Mouse (Mus musculus): Measurements from ENCODE around the gene Map6.

Map6 gene

DNA sequence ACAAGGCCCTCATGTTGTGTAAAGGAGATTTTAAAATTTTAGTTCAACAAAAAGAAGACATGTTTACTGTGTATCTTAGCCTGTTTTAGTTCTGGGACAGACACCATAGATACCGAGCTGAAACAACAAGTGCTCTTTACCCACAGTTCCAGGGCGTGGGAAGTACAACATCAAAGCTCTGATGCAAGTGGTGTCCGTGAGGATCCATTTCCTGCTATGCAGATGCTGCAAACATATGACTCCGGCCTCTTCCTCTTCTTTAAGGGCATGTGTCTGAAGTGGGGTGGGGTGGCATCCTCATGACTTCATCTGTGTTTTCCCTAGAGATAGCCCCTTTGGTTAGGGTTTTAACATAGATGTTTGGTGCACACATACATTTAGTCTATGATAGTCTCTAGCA, 3.7 kb upstream of the Map6 start:
- no peak for DNase-seq (ENCODE audit: low read depth, low spot score)

DNA sequence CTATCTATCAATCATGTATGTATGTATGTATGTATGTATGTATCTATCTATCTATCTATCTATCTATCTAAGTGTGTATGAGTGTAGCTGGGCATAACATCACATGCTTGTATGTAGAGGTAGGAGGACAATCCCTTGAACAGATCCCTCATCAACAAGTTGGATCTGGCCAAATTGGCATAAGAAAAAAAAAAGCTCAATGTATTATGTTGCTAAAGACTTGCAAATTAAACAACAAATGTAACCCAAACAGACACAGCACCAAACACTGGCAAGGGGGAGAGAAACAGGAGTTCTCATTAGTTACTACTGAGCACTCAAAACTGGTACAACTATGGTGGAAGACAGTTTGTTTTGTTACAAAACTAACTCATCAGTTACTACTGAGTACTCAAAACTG, 2.6 kb upstream of the Map6 start:
- DNase-seq (ENCODE audit: low read depth, low spot score) = no peak

DNA sequence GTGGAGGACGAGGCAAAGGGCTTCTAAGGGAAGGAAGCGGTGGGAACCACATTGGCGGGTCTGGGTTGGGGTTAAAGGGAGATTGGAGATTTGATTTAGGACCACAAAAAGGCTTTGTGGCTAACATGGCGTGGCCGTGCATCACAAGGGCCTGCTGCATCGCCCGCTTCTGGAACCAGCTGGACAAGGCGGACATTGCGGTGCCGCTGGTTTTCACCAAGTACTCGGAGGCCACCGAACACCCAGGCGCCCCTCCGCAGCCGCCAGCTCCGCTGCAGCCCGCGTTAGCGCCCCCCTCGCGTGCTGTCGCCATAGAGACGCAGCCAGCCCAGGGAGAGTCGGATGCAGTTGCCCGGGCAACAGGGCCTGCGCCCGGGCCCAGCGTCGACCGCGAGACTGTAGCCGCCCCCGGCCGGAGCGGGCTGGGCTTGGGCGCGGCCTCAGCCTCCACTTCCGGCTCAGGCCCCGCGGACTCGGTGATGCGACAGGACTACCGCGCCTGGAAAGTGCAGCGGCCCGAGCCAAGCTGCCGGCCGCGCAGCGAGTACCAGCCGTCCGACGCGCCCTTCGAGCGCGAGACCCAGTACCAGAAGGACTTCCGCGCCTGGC, 754 bp downstream of the Map6 start:
- no peak for DNase-seq (ENCODE audit: low read depth, low spot score)

DNA sequence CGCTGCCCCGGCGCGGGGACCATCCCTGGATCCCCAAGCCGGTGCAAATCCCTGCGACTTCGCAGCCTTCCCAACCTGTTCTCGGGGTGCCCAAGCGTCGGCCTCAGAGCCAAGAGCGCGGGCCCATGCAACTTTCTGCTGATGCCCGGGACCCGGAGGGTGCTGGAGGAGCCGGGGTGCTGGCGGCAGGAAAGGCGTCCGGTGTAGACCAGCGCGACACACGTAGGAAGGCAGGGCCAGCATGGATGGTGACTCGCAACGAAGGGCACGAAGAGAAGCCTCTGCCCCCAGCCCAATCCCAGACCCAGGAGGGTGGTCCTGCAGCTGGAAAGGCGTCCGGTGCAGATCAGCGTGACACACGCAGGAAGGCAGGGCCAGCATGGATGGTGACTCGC, 1.3 kb downstream of the Map6 start:
- DNase-seq (ENCODE audit: low read depth, low spot score) = no peak

DNA sequence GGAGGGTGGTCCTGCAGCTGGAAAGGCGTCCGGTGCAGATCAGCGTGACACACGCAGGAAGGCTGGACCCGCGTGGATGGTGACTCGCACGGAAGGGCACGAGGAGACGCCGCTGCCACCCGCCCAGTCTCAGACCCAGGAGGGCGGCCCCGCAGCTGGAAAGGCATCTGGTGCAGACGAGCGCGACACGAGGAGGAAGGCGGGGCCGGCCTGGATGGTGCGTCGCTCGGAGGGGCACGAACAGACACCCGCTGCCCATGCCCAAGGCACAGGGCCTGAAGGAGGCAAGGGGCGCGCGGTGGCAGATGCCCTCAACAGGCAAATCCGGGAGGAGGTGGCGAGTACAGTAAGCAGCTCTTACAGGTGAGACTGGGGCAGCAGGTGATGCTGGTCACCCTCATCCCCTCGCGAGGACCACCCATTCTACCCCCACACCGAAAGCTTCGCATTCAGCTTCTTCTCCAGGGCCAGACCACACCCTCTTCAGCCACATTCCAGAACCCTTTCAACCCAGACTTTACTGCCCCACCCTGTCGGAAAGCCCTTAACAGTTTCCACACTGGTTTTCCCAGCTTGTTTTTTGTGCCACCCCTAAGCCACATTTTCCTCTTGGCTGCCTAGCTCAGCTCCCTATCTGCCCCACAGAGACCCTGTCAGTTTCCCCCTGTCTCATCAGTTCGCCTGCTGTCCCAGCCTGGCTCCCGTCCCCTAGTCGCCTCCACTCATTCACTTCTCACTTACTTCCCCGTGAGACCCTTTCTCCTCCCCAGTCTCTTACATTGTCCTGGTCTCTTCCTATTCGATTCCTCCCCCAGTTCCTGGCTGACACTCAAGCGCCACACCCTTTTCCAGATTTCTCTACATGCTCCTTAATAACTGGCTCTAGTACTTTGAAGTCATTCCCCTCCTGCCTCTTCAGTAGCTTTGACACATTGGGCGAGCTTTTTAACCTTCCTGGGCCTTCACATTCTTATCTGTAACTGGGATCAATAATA, 2.0 kb downstream of the Map6 start:
- DNase-seq (ENCODE audit: low read depth, low spot score) = no peak

DNA sequence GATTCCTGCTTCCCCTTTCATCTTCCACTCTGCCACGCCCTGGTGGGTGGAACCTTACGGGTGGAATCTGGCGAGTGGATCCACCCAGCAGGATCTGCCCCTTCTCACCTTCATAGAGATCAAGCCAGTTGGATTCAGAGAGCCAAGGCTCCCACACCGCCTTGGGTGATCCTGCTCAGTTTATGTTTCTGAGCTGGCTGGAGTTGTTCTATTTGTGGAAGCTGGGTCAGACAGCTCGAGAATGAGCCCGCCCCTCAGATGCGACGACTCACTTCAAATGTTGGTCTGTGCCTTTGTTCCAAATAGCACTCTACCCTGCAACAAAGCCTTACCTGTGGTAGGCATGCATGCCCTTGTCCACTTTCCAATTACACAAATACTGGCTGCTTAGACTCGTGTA, 4.4 kb downstream of the Map6 start:
- DNase-seq (ENCODE audit: low read depth, low spot score) = no peak

DNA sequence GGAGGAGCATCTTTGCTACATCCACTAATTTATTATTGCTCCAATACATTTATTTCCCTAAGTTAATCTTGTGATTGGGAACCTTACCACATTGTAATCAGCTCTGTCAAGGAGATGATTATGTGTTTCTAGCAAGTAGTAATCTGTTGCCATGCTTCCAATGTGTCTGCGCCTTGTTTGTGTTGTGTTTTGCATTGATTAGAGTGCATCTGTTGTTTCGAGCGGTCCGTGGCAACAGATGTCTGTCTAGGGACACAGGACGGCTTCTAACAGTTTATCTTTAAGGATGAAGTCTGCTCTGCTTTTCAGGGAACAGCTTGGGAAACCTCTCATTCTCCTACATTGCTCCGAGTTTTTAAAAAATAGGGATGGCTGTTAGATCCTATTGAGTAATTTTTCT, 7.9 kb downstream of the Map6 start:
- DNase-seq (ENCODE audit: low read depth, low spot score) = no peak

DNA sequence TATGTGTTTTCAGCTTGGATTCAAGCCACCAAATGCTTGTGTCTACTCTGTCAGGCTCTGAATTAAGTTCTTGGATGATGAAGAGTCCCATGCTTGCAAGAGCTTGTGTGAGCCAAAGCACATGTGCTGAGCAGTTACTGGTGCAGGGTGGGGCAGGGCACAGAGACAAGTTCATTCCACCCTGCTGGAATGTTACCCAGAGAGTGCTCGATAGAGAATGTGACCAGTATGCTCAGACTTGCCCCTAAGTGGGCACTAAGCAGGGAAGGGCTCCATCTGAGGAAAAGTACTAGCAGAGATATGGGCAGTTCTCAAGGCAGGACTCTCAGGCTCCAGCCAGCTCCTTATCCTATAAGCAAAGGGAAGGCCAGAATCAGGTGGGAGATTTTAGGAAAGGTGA, 9.4 kb downstream of the Map6 start:
- DNase-seq (ENCODE audit: low read depth, low spot score) = no peak

DNA sequence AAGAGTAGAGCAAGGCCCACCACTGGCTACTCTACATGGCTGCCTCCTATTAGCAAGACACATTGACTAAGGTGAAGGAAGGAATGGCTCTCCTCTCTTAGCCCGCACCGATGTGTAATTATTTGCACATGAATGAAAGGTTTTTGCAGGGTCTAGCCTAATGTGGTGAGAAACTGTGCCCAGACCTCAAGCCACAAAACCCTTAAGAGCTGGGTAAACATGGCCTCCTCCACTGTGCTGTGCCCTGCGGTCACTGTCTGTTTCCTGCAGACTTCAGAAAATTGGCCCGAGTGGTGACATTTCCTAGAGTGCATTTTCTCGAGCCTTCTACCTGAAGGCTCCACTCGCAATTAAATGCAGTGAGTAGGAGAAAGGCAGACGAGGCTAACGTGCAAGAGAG, 11.1 kb downstream of the Map6 start:
- DNase-seq (ENCODE audit: low read depth, low spot score) = no peak

DNA sequence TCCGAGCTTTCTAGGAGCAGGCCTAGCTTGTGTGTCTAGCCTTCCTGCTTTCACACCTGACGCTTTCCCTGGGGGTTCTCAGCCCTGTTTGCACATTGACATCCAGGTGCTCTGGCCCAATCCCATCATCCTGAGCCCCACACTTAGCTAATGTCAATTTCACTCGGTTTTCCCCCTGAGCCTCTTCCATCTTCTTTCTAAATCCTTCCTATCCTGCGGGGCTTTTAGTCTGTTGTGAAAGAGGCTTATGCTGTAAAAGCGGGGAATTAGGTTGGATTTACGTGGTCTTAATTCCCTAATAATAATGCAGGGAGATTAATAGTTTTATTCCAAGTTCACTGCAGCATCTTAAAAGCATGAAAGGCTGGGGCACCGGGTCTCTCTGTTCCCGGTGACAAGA, 12.3 kb downstream of the Map6 start:
- DNase-seq (ENCODE audit: low read depth, low spot score) = no peak

DNA sequence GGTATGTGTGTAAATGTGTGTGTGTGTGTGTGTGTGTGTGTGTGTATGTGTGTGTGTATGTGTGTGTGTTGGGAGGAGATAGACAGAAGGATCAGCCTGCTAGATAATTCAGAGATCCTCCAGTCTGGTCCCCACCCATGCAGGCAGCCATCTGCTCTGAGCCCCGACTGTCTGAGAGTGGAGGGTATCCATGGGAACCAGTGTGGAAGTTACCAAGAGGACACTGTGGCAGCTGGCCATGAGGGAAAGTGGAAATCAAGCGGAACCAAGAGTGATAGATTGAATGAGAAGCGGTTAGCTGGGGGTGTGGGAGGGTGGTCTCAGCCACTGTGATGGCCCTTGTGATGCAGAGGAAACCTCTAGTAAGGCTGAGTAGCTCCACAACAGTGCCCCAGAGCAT, 20.0 kb downstream of the Map6 start:
- DNase-seq (ENCODE audit: low read depth, low spot score) = no peak

DNA sequence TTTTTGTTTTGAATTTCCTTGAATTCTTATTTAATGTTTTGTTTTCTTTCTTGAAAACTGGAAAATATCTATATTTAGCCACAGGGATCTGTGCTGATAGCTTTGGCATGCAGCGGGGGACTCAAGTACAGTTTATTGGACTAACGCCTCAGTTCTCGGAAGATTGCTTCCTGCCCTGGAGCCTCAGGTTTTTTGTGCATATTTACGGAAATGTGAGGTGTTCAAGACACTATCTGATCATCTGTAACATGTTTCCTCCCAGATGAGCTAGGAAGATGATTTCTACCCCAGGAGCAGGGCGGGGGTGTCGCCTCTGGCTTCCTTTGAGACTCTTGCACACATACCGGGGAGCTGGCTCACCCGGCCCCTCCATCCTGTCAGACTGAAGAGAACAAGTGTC, 22.8 kb downstream of the Map6 start:
- DNase-seq (ENCODE audit: low read depth, low spot score) = no peak

DNA sequence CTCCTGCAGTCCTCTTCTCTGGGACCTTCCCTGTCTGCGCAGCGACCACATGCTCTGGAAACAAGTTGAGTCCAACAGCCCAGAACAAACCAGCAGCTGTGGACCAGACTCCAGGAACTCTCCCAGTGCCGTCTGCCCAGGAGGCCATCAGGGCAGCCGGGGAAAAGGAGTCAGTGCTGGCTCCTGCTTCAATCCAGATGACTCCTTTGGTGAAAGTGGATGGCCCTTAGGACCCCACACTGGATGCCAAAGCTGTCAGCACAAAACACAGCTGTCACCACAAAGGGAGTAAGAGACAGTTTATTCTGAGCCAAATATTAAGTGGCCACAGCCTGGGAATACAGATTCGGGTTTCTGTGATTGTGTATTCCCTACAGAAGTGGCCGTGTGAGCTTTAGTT, 23.7 kb downstream of the Map6 start:
- DNase-seq (ENCODE audit: low read depth, low spot score) = no peak

DNA sequence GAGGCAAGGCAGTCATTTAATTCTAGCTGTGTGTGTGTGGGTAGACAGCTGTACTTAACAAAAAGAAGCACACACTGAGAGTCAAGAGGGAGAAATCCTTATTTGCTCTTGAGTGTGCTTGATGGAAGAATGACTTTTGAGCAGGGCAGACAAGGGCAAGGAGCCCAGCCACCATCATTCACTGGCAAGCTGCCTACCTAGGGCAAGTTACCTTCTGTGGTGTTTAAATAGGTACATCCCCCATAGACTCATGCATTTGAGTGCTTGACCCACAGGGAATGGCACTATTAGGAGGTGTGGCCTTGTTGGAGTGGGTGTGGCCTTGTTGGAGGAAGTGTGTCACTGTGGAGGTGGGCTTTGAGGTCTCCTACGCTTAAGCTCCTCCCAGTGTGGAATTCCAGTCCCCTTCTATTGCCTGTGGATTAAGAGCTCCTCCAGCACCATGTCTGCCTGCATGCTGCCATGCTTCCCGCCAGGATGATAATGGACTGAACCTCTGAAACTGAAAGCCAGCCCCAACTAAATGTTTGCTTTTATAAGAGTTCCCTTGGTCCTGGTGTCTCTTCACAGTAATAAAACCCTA, 27.0 kb downstream of the Map6 start:
- no peak for DNase-seq (ENCODE audit: low read depth, low spot score)

DNA sequence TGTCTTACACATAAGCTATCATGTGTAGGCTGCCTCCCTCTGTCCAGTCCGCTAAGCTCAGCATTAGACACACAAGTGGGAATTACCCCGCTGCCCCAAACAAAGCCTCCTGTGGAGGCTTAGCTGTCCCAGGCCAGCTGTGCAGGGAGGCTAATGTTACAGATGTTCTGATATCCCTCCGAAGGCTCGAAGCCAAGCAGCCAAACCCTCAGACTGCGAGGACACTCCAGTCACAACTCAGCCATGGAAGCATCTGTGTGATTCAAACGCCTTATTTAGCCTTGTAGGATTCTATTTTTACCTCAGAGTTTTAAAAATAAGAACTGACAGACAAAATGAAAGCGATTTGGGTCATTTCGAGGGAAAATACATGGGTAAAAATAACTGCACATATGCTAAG, 27.9 kb downstream of the Map6 start:
- DNase-seq (ENCODE audit: low read depth, low spot score) = no peak

DNA sequence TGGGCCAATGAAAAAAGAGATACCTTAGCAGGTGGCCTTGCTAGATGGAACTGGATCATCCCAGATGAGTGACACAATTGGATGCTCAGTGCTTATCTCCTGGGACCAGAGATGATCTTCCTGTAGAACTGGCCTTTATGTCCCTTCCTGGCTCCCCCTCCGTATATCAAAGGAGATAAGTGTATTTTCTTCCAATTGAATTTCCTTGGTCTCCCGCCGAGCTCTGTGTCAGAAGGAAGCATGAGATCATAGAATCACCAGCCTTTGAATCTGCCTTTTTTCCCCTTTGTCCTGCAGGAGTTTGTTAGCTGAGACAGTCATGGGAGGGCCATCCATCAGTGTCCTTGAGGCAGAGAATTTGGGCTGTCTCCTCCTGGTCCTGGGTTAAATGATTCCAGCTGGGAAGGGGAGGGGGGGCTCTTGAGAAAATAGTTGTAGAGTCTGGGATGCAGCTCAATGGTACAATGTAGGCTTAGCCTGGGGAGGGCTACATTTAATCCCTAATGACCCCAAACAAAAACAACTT, 33.5 kb downstream of the Map6 start:
- DNase-seq (ENCODE audit: low read depth, low spot score) = no peak

DNA sequence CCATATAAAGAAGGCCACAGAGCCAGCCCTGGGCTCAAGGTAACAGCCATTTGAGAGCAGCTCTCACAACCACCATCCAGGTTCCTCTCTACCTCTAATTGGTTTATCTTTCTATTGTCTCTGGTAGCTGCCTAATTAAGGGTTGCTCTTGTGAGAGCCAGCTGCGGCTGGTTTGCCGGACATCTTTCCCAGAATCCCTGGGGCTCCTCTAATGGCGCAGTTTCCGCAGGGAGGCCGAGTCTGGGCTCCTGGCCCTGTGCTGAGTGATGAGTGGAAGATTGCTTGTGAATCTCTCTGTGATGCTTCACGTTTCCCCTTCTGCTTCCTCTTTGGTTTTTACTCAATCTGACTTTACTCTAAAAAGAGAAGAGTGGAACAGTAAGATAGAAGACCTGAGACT, 36.8 kb downstream of the Map6 start:
- no peak for DNase-seq (ENCODE audit: low read depth, low spot score)

DNA sequence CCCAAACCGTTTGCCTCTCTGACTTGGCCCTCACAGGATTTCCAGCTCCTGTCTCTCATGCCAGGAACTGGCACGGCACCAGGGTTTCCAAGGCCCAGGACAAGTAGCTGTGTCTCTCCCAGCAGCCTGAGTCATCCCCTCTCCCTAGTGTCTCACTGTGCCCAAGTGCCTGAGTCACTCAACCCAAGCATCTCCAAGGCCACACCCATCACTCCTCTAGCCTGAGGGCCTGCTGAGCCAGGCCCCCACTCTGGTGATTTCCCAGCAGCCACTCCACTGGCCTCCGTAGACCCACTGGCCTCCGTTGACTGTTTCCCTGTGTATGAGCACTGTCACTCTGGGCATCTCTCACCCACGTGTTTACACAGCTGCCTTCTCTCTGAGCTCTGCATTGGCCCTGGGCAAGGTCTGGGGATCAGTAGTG, 37.7 kb downstream of the Map6 start:
- peak; percentile 81 for DNase-seq (ENCODE audit: low read depth, low spot score)

DNA sequence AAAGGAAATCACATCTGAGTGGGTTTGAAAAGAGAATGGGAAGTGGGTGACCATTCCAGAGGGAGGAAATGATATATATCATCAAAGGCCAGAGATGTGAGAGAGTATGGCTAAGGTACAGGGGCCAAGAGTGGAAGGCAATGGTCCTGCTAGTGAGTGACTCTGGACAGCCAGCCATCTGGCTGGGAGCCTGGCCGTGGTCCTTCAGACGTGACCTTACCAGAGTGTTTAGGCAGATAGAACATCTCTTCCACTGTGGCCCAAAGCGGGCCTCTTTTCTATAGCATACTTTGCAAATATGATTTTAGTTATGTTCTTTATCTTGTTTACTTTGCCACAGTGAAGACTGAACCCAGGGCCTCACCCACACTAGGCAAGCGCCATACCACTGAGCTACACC, 38.4 kb downstream of the Map6 start:
- no peak for DNase-seq (ENCODE audit: low read depth, low spot score)

DNA sequence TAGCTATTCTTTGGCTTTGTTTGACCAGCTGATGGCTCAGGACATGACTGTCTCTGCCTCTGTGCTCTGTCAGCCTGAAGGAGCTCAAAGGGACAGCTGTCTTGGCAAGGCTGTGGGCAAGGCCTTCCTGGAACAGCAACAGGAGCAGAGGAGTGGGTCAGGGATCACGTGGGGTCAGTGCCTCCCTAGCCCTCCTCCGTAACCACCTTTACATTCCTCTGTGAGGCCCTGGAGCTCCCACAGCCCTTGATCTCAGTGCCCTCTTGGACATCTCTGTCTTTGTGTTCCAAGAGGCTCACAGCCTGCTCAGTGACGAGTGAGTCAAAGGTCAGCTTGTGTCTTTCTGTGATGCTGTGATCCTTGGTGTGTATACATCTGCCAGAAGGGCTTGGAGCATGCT, 39.4 kb downstream of the Map6 start:
- DNase-seq (ENCODE audit: low read depth, low spot score) = no peak

DNA sequence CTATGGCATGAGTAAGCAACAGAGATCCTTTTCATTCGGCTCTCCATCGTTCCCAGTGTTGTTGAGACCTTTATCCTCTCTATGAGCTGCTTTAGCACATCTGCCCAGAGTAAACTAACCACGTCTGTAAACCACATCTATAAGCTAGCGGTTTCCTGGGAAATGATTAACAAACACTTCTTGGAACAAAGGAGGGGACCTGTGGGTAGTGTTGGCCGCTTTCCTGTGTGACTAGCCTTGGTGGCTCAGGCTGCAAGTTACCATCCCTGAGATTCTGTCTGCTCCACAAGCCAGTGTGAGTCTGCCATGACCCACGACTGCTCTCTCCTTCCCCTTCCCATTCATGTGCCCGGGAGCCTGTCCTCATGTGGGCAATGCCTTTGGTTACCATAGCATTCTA, 44.2 kb downstream of the Map6 start:
- no peak for DNase-seq (ENCODE audit: low read depth, low spot score)

DNA sequence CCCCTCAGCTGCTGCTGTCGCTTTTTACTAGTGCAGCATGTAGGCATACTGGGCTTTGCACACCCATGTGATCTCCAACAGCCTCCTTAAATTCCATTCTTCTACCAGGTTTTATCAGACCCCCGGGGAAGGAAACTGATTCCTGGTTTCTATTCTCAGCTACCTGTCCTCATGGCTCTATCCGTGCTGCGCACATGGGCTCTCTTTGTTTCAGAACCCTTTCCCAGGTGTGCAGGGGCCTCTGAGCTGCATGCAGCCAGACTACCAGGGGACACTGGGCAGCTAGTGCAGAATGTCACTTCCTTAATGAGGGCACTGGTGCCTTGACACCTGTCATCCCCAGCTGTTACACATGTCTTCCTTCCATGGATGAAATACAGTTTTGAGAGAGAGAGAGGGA, 44.8 kb downstream of the Map6 start:
- DNase-seq (ENCODE audit: low read depth, low spot score) = no peak

DNA sequence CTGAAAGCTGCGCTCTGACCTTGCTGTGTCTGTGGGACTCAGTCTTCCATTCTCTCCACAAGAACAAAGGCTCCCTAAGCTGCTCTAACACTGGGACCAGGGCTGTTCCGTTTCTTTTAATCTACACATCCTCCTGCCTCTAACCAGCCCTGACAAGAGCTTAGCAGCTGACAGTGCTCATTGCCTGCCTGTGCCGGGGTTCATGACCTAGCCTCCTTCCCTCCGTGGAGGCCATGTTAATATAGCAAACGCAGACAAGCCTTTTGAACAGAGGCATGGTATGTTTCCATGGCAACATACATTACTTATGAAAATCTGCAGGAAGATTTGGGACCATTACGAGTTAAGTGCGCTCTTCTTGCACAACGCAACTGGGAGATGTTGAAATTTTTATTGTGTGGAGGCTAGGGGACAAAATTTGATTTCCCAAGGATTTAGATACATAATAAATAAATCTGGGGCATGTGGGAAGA, 45.5 kb downstream of the Map6 start:
- no peak for DNase-seq (ENCODE audit: low read depth, low spot score)
